Mouse (Mus musculus) mouse embryonic stem cell (cell line): ENCODE results near the gene Pomt2.

Experiments
- in situ Hi-C, 2 experiments: fragments of 300-500 bp; cut with MboI; formaldehyde crosslinking; loops; 1 replicate in 1 of 2; 3 replicates in 1 of 2; pipeline ENCODE4 v1.14.3; 2019 to 2020; ENCODE audit warnings: low sequenced_read_pairs in 2 of 2, low pct_unique_long_range_greater_than_20kb in 1 of 2, mixed read lengths in 1 of 2; ENCODE audit not compliant: unreplicated experiment in 1 of 2

Pomt2 gene

DNA sequence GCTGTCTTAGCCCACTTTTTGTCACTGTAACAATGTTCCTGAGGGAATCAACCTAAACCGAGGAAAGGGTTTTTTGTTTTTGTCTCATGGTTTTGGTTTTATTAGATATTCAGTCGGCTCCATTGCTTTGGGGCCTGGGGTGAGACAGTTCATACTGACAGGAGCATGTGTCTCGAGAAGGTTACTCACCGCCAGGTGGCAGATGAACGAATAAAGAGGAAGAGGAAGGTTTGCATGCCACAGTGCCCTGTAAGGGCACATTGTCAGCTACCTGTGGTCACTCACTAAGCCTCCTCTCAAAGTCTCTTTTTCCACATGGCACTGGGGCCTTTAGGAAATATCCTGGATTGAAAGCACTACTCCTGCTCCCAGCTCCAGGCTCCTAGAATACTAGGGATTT, 77.2 kb downstream of the Pomt2 start:
- in situ Hi-C loops: no loop called here

DNA sequence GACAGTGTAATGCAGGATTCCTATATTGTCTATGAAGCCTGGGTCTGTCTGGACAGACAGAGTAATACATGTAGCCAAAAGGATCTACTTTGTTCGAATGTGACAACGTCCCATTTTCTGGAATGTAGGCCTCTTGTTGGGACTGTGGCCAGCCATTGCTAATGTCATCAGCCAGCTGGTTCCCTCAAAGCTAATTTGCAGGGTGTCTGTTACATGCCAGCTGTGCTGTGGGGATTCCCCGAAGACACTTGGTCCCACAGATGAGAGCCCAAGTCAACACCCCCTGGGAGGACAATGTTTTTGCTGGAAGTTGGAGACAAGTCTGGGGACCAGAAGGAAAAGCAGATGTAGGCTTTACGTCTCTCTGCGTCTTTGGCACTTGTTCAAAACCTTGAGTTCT, 81.3 kb downstream of the Pomt2 start:
- in situ Hi-C loops: no loop called here

DNA sequence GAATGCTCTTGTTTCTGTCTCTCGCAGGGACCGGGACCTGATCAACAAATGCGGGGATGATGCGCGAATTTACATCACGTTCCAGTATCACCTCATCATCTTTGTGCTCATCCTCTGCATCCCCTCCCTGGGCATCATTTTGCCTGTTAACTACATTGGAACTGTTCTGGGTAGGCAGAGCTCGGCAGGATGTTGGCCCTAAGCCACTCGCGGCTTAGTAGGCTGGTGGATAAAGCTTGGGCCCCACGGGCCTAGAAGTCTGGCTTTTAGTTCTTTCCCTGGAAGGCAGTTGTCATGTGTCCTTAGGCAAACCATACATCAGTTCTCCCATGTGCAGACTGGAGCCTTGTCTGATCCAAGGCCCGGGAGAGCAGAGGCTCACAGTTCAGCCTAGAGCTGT, 82.3 kb downstream of the Pomt2 start:
- in situ Hi-C loops: no loop called here

DNA sequence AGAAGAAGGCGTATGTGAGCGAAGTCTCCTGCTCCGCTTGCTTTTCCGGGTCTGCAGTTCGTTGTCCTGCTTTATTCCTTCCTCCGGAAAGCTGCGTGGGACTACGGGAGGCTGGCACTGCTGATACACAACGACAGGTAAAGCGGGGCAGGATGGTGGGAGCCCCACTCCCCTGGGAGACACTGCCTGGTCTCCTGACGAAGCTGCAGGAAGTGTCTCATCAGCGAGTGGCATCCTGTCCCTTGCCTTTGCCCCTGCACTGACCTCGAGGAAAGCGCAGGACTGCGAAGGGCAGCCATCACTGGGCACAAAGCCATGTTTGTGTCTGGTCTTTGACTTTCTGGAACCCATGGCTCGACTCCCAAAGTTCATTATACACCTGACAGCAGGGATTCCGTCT, 90.7 kb downstream of the Pomt2 start:
- in situ Hi-C loops: no loop called here
